Mouse (Mus musculus) CD8-positive naive resting alpha-beta T cell, adult 2 months (primary cell): ENCODE data around the gene Gcnt1.

Experiments
- DNase-seq, 2 experiments: peaks; one replicate each; pipeline ENCODE4 v3.0.0; 2022; ENCODE audit warnings: low read depth in 2 of 2, low spot score in 2 of 2

Gene Gcnt1

DNA sequence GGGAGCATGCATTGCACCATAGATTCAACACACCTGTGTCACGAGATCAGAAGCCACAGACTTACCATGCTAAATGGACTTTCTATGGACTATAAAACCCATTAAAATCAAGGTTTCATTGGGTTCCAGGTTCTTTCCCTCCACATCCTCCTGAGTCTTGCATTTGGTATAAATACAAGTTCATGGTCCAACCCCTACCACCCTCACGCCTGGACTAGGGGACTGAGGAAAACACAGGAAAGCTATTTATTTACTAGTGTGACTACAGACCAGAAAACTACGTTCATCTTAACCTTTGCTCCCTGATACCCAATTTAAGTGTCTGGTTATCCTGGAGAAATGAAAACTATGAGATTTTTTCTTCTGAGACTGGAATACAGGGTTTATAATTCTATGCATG is at the start of gene Gcnt1:
Gcnt1 (minus strand) TSS at position 144 of the 400 bp plus-strand sequence.
- DNase-seq: no peak

DNA sequence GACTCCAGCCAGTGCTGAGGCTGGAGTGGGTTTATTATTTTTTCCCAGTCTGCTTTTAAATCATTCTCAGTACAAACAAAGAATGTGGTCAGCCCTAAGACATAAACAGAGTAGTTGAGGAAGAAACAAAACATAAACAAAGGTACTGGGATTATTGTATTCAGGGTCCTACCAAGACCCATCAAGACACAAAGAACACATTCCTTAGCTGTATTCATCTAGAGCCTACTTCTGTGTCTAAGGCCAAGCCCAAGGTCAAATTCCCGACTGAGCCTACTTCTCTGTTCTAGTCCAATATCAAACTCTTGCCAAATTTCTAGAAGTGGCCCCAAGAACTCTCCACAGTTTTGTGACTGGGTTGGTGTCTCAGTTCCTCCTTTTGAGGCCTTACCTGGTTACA is 45.2 kb upstream of the Gcnt1 start:
- DNase-seq: no peak

DNA sequence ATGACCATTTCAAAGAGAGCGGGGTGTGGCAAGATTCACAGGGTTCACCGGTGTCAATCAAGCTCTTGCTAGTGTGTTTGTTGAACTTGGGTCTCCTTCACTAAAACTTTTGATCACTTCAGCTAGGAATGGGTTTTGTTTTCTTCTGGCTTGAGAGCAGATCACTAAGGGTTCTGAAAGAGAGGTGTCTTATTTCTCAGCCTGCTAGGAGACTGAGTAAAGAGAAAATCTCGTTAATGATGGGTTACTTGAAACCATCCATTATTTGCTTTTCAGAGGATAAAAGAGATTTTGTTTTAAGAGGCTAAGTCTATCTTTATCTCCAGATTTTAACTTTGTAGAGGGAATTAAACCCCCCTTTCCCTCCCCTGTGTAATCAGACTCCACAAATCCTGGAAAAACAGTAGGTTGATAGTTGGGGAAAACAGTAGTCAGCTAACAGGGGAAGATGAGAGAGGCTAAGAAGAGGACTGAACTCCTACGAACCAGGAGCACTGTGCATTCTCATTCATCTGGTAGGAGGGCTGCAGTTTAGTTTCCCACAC is 40.3 kb upstream of the Gcnt1 start:
- no peak for DNase-seq

DNA sequence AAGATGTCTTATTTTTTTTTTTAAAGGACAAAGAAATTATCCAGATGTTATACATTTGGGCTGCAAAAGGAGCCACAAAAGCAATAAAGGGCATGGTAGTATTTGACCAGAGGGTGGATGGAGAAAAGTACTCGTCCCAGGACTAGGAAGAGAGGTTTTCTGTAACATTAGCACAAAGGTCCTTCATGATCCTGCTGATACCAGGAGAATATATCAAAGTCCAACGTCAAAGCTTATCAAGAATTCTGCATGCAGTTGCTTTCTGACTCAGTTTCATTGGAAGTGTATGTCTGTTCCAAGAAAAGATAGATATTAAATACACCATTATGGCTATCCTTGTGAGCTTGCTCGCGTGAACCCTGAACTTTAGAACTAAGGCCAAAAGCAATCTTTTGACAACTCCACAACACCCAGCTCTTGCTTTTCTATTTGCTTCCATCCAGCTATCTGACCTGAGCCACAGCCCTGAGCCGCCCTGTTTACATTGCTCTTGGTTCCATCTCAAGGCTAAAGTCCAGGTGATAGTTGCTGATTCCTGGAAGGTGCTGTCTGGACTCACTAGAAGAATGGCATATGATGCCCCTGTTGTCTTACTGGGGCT is 37.9 kb upstream of the Gcnt1 start:
- DNase-seq: no peak

DNA sequence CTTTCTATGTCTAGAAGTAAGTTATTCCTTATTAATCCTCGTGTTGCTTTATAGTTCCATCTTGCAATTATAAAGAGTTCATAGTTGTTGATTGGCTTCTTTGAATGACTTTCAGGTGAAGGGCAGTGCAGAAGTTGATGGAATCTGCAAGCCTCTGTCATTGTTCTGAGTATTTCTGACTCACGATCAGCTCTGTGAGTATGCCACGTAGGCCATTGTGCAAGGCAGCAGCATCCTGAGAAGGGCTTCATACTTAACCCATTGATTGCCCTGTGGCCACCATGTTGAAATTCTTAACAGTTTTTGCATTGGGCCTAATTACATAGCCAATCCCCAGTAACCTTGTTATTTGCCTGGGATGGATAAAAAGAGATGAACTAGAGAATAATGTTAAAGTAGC is 36.7 kb upstream of the Gcnt1 start:
- no peak for DNase-seq

DNA sequence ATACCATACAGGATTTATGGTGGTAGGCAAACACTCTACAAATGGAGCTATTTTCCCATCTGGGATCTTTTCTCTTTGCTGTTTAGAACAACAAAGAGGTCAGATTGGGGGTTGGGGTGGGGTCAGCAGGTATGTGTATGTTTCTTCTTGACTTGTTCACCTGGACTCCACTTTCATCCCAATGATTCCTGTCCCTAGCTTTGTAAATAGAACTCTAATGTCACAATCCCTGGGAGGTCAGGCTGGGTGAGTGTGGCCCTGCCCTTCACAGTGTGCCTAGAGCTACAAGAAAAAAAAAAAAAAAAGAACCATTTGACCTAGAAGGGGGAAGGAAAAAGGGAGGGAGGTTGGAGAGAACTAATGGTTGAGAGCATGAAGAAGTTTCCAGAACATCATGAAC is 35.9 kb upstream of the Gcnt1 start:
- DNase-seq: no peak

DNA sequence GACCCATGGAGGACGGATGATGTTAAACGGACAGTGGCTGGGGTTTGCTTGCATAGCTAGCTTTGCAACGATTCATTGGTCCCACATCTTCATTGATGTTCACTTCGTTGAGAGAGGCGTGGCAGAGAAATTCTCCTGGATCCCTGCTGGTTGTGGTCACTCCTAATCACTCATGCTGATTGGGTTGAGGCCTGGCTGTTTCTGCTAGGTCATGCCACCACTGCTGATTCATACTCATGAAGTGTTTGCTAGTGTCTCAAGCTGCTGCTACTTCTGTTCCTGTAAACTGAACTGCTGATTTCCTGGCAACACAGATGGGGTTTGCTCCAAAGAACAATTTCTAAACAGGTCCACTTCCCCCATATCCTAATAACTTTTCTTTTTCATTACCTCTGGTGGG is 34.2 kb upstream of the Gcnt1 start:
- DNase-seq: no peak

DNA sequence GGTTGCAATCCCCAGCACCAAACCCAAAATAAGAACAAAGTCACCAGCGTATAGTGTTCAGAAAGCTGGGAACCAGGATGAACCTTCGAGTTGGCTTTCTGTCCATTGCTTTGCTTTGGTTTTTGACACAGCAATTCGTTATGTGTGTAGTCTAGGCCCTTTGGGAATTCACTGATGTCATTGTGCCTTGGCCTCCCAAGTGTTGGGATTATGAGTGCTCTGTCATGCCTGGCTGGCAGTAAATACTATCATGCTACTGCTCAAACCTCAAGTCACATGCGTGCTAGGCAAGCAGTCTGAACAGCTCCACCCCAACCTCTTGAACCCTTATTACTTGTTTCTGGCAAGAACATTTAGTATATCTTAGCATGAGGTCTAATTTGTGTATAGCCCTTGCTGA is 30.5 kb upstream of the Gcnt1 start:
- no peak for DNase-seq

DNA sequence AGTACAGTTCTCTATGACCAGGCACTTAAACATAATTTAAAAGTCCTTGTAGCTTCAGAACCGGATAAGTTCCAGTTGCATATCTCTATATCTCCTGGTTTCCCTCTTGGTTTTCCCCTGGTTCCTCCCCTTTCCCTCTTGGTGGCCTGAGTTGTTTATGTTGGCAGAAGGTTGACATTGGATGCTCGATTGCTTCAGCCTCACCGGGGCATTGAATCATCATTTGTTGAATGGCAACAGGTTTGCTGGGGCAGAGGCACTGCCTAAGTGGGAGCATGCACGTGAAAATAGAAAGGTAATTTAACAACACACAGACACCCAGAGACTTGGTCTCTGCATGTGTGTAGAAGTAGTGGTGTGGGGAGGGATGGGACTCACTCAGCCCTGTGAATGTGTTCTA is 27.9 kb upstream of the Gcnt1 start:
- no peak for DNase-seq

DNA sequence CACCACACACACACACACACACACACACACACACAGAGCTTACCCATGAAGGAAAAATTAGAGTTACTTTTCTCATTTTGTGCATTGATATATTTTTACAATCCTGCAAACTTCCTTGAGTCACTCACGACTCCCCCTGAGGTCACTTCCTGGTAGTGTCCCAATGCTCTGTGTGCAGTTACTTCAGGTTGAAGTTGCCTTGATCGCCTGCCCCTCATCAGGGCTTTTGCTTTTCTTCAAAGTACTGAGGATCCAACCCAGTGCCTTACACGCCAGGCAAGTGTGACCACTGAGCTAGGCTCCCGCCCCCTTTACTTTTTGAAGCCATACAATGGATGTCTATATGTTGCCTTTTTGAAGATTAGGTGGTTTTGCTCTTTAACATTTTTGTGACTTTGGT is 27.3 kb upstream of the Gcnt1 start:
- no peak for DNase-seq

DNA sequence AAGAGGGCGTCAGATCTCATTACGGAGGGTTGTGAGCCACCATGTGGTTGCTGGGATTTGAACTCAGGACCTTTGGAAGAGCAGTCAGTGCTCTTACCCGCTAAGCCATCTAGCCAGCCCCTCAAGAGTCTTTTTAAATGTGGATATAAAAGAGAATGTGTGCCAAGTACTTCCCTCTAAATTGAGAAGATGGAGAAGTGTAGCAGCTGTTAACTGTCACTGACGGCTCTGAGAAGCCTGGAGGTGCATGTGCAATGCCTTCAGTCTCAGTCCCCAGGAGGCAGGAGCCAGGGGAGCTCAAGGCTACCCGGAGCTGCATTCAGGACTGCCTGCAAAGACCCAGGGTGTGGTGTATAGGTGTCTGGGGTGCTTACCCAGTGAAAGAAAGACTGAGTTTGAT is 25.3 kb upstream of the Gcnt1 start:
- DNase-seq: no peak

DNA sequence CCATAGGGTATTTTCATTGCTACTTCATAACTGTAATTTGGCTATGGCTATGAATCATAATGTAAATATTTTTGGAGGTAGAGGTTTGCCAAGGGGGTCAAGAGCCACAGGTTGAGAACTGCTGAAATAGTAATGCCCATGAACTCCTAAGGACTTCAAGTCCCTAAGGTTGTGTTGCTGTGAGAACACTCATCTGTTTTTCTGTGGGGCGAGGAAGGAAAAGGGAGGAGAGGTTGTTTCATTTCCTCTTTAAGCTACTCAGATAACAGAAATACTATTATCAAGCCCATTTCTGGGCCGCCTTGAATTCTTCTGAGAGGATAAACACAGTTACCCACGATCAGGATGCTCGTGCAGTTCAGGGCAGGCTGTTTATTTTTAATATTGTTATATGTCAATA is 24.2 kb upstream of the Gcnt1 start:
- DNase-seq: no peak

DNA sequence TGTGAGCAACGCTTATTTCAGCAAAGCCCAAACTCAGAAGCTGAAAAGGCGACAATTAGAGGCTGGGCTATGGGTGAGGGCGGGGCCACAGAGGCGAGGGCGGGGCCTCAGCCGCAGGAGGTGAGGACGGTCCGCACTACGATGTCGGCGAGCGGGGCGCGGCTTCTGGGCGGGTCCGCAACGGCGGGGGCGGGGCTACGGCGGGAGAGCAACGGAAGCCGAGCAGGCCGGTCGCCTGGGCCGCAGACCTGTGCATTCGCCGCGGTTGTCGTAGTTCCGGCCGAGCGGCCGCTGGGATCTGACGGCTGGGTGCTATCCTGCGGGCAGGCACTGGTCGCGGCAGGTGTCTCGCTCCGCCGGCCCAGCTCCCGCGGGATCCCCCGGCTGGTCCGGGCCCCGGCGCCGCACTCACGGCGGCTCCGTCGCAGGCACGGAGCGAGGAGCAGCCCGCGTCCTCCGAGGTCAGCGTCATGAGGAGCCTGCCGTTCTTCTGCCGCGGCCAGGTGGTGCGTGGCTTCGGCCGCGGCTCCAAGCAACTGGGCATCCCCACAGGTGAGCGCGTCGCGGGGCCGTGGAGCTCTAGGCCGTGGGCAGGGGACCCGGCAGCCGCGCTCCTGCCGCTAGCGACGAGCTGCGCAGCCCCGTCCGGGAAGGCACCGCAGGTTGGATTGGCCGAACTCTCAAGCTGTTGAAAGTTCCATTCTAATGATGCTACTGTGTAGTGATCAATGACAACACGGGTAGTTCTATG is 21.4 kb upstream of the Gcnt1 start, which contains the start of gene Rfk:
Rfk (plus strand) TSS at position 203 of the 751 bp plus-strand sequence.
- DNase-seq: peak; percentile 72 to 81

DNA sequence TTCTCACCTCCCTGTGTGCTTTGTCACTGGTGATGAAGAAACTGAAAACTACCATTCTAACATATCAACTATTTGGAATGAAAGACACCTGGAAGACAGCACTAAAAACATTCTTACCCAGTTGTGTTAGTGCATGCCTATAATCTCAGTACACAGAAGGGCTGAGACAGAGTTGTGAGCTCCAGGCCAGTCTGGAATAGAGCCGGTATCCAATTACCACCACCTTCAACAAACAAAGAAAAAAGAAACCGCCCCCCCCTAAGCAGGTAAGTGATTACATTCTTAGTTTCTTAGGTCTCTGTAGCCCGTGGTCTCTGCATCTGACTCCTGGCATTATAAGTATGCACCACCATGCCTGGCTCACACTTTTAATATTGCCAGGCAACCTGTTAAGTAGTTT is 20.2 kb upstream of the Gcnt1 start:
- DNase-seq: no peak

DNA sequence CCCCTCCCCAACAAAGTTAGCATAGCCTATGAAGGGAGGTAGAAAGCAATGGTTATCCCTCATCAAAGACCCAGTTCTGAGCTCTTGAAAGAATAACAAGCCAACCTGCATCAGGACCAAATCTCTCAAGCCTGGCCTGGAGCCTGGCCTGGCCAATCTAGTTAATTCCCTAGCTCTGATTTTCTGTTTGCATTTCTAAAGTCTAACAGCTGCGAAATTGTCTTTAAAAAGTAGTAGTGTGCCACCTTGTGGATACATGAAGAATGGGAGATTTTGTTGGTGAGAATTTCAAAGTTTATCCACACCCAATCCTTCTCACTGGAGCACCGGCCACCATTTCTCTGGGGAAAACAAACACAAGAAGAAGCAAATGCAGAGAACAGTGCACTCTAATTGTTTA is 15.8 kb upstream of the Gcnt1 start:
- DNase-seq: no peak

DNA sequence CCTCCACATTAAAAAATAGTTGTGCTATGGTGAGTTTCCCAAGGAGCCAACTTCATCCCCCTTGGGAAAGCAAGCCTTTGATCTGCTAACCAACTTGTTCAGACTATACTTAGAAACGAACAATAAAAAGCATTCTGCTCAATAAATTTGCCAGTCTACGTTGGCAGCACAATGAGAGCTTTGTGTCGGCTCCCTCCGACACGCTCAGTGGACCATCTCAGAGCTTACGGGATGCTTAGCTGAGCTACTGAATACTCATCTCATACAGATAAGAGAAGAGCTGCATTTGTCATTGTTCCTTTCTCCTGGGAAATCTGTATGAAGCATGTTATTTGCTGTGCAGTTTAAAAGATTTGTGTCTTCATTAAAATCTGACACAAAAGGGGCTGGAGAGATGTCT is 13.8 kb upstream of the Gcnt1 start:
- no peak for DNase-seq

DNA sequence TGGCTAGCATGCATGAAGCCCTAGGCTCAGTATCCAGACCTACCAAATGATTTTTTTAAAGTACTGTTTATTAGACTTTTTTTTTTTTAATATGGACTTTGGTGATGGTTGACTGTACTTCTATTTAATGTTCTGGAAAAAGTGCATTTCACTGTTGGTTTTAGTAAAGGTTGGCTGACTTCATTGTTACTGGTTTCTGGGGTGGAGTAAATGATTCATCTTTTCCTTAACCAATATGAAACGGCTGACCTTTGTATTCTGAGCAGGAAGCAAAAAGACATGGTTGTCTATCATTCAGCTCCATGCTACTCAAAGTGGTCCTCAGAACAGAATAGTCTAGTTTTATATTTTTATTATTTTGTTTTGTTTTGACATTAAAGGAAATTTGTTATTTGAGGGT is 12.8 kb upstream of the Gcnt1 start:
- DNase-seq: no peak

DNA sequence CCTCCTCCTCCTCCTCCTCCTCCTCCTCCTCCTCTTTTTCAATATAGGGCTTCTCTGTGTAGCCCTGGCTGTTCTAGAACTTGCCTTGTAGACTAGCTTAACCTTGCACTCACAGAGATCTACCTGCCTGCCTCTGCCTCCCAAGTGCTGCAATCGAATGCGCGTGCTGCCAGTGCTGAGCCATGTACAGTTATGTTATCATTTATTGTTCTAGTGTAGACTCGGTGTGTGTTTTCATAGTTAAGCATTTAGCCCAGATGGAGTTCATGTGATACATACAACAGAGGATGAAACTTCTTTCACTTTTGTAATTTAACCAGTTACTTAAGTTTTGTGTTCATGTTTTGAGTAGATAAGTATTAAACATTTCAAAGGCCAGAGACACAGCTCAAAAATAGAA is 12.4 kb upstream of the Gcnt1 start:
- no peak for DNase-seq

DNA sequence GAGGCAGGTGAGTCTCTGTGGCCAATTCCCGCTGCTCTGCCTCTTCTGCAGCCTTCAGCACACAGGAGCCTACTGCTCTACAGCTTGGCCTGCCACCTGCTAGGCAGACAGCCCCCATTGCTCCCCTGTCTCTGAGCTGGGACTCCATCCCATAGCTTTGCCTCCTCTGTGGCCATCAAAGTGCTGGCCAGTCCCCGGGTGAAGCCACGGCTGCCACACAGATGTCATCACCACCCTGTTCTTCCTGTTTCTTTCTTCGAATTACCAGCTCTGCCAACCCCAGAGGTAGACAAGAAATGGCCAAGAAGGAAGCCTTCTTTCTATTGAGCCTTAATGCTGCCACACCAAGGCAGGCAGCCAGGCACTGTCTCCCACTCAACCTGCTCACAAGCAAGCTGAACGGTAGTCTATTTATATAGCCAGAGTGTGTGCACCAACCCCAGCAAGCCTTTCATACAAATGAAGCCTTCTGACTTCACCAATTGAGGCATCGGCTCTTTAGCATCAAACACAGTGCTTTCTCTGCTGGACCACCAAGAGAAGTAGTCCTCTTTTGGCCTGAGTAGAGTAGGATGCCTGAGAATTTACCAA is 10.3 kb upstream of the Gcnt1 start:
- no peak for DNase-seq

DNA sequence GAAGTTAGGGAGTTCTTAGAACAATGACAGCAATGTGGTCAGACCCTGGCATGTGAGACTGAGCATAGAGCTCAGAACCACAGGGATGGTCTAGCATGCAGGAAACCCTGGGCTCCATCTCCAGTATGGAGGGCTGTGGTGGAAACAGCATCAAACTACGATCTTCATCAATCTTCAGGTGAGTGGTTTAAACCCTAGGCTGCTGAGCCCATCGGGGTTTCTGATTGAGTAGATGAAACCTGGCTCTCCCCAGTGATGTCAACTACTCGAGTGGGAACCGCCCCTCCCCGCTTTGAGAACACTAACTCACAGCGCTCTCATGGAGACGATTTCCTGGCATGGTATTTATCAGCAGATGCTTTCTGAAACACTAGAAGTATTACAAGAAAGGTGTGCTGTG is 7.9 kb upstream of the Gcnt1 start:
- DNase-seq: no peak

DNA sequence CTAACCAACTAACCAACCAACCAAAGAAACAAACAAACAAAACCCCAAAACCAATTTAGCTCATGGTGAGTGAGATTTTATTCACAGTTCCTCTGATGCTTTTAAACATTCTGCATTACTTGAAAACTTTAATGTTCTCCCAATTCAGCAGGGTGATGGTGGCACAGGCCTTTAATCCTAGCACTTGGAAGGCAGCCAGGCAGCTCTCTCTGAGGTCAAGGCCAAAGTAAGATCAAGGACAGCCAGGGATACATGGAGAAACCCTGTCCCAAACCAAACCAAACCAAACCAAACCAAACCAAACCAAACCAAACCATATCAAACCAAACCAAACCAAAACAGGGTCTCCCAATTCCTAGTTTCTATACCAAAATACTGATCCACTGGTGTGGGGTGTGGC is 6.2 kb upstream of the Gcnt1 start:
- no peak for DNase-seq

DNA sequence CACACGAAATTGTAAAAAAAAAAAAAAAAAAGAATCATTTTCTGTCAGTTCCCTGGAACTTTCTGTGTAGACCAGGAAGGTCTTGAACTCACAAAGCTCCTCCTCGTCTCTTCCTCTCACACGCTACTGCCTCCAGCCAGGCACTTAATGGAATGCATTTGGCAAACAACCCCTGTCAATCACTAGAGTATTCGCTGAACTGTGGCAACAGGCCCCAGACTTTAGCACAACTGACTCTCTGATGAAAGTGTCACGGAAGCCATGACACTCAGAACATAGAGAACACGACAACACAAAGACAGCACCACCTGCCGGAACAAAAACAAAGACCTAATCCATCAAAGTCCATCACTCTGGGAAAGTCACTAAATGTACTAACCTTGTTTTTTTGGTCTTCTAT is 3.1 kb downstream of the Gcnt1 start:
- no peak for DNase-seq
